Mouse (Mus musculus) bone marrow, adult 2 months (tissue): Measurements from ENCODE around the gene Oas1c.

Experiments
- CTCF ChIP-seq: fragments of 200-500 bp; IDR thresholded peaks from 2 replicates; pipeline ENCODE4 v1.5.1; 2011; ENCODE audit warnings: low read length, control low read depth; ENCODE audit not compliant: control insufficient read depth, insufficient read depth
- POLR2A ChIP-seq: fragments of 200-500 bp; IDR thresholded peaks from 2 replicates; pipeline ENCODE4 v1.6.1; 2011; ENCODE audit warnings: low read depth, mild to moderate bottlenecking, control low read depth, low read length, borderline replicate concordance; ENCODE audit not compliant: control insufficient read depth

- no peak for TF ChIP-seq POLR2A
- TF ChIP-seq CTCF, result no peak
These were observed 34.8 kb upstream of the Oas1c start, which contains the start of gene Oas1f for GRCm38 (mm10) chr5:120847067-120847466.
